Mouse (Mus musculus) midbrain, embryonic 14.5 days (tissue): ENCODE measurements around the gene Nuak1. TPM values are rescaled to one million over a fixed set of nuclear protein-coding genes. Genes with fewer than 3 reads are reported as not detected.
"Not testable (repeated sequence)": the region's sequence is repeated elsewhere in the genome, so short reads cannot be mapped to it uniquely, and the experiment has no call there.

ENCODE experiments used
- ATAC-seq: fragments of 200-750 bp; cut with Nextera tagmentation; 2 replicates; pipeline ENCODE4 v1.8.0; 2017; ENCODE audit warnings: moderate number of reproducible peaks, moderate library complexity; ENCODE audit not compliant: low FRiP score, low TSS enrichment
- DNase-seq: peaks from one replicate; pipeline ENCODE4 v3.0.0-alpha.2; 2015
- H3K27ac ChIP-seq: fragments of 300-500 bp; sonication (generic); replicated peaks from 2 replicates; pipeline ENCODE4 v1.5.1; 2014; ENCODE audit warnings: mild to moderate bottlenecking, low read depth, low read length, moderate library complexity
- H3K27me3 ChIP-seq: fragments of 300-500 bp; sonication (generic); 2 replicates; pipeline ENCODE4 v1.6.1; 2014; ENCODE audit warnings: low read length, control low read depth, mixed read lengths; ENCODE audit not compliant: control insufficient read depth, insufficient read depth
- H3K36me3 ChIP-seq: fragments of 300-500 bp; sonication (generic); 2 replicates; pipeline ENCODE4 v1.6.1; 2014; ENCODE audit warnings: low read length, control low read depth; ENCODE audit not compliant: control insufficient read depth, insufficient read depth
- H3K4me1 ChIP-seq: fragments of 300-500 bp; sonication (generic); 2 replicates; pipeline ENCODE4 v1.6.1; 2014; ENCODE audit warnings: mild to moderate bottlenecking, antibody characterized with exemption, low read length, control low read depth; ENCODE audit not compliant: control insufficient read depth, insufficient read depth
- H3K4me2 ChIP-seq: fragments of 300-500 bp; sonication (generic); 2 replicates; pipeline ENCODE4 v1.6.1; 2014; ENCODE audit warnings: mild to moderate bottlenecking, low read length, moderate library complexity
- H3K4me3 ChIP-seq: fragments of 300-500 bp; sonication (generic); replicated peaks from 2 replicates; pipeline ENCODE4 v1.5.1; 2014; ENCODE audit warnings: low read depth, low read length
- H3K9ac ChIP-seq: fragments of 300-500 bp; sonication (generic); replicated peaks from 2 replicates; pipeline ENCODE4 v1.6.1; 2014; ENCODE audit warnings: mild to moderate bottlenecking, low read length, moderate library complexity
- H3K9me3 ChIP-seq: fragments of 300-500 bp; sonication (generic); 2 replicates; pipeline ENCODE4 v1.6.1; 2016; ENCODE audit warnings: low read length, control low read depth, mixed read lengths; ENCODE audit not compliant: control insufficient read depth
- WGBS: fragments of 180-500 bp; shearing (Covaris S2); extraction: QIAGEN DNeasy Blood & Tissue Kit; methylation state at CpG from one replicate; pipeline ENCODE4 v1.1.7; 2014; 5-methylcytosine and 5-hydroxymethylcytosine counted together
- polyA plus RNA-seq: library from polyadenylated mRNA; unstranded; fragments of >200 nt; fragmentation: Nextera tagmentation; extraction: Ambion mirVana; gene quantifications from 2 replicates; pipeline ENCODE4 v1.2.1, GENCODE M21; 2014

Nuak1 gene
- polyA plus RNA-seq, result 5.4 and 9.2 TPM in 2 replicates

DNA sequence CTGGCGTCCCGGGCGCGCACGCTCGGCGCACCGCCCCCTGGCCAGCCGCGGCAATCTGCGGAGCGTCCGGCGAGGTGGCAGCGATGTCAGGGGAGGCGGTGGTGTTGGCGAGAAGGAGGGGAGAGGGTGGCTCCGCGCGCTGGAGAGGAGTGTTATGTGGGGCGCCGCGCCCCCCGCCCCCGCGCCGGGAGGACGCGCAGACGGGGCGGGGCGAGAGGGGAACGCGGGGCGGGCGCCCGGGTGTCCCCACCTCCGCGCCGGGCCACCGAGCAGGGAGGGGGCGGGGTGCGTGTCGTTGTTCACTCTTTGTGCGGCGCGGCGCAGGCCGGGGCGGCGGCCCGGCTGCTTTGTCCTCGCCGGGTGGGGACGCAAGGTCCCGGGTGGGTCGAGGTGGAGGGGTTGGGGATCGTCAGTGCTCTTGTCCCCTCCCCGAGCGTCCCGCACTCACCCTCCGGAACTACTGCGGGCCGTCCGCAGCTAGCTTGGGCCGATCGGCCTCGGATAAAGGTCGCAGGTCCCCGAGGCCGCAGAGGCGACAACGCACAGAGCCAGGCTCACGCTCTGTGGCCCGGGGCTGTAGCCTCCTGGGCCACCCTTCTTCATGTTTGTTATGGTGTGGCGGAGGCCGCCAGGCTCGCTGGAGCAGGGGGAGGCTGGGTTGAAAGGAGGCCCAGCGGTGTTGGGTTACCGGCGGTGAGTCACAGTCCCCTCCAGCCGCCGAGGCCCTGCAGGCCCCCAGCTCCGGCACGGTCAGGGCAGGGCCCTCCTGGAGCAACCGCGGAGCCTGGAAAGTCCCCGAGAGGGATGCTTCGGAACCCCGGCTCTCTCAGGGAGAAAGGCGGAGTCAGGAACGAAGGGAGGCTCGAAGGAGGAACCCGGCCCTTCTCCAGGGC lies at the start of gene Nuak1:
TSS of gene Nuak1 (minus strand) at position 57 of the 893 bp plus-strand sequence.
- H3K4me1 ChIP-seq, result peaks cover 41% of the 10 kb centered on the region
- no peaks in the 10 kb centered on the region for H3K36me3 ChIP-seq
- no peaks in the 10 kb centered on the region for H3K27me3 ChIP-seq
- peak; percentile 87 for ATAC-seq
- DNase-seq, result peak; percentile 96
- H3K4me2 ChIP-seq, result peak within 1 kb of the TSS; percentile 96
- H3K27ac ChIP-seq, result peak within 1 kb of the TSS; percentile 99
- H3K9me3 ChIP-seq, result no peaks in the 10 kb centered on the region
- peak within 1 kb of the TSS; percentile 82 for H3K4me3 ChIP-seq
- WGBS, result under 1% methylated on average over 77 of the region's 94 CpGs
- H3K9ac ChIP-seq, result peak within 1 kb of the TSS; percentile 100

DNA sequence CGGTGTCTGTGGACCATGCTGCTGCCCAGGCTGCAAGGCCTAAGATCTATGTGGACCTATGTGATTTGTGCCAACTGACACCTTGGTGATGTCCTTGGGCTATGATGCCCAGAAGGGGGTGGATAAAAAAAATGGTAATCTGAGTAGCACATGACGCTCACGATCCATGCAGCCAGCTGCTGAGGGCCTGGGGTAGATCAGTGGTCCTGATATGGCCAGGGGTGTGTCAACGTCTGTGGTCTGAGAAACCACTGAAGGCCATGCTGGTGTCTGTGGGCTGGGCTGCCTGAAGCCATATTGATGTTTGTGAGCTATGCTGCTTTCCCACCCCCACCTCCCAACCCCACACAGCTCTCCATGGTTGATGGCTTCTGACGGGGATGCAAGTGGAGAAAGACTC lies 49.7 kb upstream of the Nuak1 start:
- DNase-seq, result no peak
- Histone ChIP-seq H3K27ac (no peak overlapping the region), H3K27me3 (no peaks in the 10 kb centered on the region), H3K4me2 (no peak overlapping the region), H3K36me3 (no peaks in the 10 kb centered on the region), H3K9me3 (no peaks in the 10 kb centered on the region), H3K9ac (no peak overlapping the region), H3K4me3 (no peak overlapping the region), H3K4me1 (no peaks in the 10 kb centered on the region)
- no peak for ATAC-seq
- WGBS, result 82% methylated on average over 5 of the region's 5 CpGs

DNA sequence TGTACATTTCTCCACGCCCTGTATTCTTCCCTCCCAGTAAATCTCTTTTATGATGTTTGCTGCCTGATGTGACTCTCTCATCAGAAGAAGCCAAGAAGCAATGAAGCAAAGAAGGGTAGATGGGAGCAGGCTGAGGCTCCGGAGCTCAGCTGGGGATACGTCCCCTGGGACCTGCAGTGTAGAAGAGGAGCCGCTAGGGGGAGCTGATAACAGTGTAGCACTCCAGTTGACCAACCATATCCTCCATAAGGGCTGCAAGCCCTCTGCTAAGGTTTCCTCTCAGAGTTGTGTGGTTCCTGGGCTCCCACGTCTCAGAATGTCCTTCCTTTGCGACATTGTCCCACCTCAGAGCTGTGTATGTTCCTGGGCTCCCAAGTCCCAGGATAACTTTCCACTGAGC lies 47.9 kb upstream of the Nuak1 start:
- Histone ChIP-seq H3K9ac (no peak overlapping the region), H3K27ac (no peak overlapping the region), H3K9me3 (no peaks in the 10 kb centered on the region), H3K36me3 (no peaks in the 10 kb centered on the region), H3K27me3 (no peaks in the 10 kb centered on the region), H3K4me3 (no peak overlapping the region), H3K4me2 (no peak overlapping the region), H3K4me1 (no peaks in the 10 kb centered on the region)
- no peak for ATAC-seq
- DNase-seq, result peak; percentile 58
- 42% methylated on average over 6 of the region's 6 CpGs for WGBS

DNA sequence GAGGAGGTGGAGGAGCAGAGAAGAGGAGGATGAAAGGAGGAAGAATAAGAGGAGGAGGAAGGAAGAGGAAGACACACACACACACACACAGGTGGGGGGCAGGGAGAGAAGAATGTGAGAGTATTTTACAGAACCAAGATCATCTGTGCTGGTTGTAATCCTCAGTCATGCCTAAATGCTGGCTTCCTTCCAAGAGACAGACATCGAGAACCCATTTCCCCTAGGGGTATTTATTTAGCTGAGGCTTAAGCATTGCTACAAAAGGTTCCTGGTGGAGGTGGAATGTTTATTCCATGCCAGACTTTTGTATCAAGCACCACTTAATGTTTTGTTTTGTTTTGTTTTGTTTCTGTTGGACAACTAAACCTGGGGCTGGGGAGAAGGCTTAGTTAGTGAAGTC lies 44.3 kb upstream of the Nuak1 start:
- ATAC-seq, result no peak
- WGBS, result 35% methylated on average over 1 of the region's 1 CpGs
- H3K36me3 ChIP-seq, result no peaks in the 10 kb centered on the region
- no peak overlapping the region for H3K4me2 ChIP-seq
- H3K9ac ChIP-seq, result no peak overlapping the region
- no peak overlapping the region for H3K27ac ChIP-seq
- H3K4me1 ChIP-seq, result no peaks in the 10 kb centered on the region
- H3K4me3 ChIP-seq, result no peak overlapping the region
- DNase-seq, result no peak
- H3K9me3 ChIP-seq, result no peaks in the 10 kb centered on the region
- no peaks in the 10 kb centered on the region for H3K27me3 ChIP-seq

DNA sequence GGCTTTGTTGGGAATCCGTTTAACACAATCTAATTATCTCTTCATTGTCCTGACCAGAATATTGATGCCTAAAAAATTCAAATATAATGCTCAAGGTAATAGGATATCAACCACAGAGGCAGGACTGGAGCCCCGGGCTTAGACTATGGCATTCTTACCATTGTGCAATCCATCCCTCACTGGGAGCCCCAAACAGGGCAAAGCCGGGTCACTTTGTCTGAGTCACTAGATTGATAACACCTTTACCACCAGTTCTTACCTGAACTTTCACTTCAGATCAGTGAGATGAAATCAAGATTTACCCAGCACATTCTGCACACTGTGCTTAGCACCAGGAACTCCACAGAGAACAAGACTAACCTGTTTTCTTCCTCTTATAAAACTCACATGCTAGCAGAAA lies 43.2 kb upstream of the Nuak1 start:
- Histone ChIP-seq H3K9me3 (no peaks in the 10 kb centered on the region), H3K4me2 (no peak overlapping the region), H3K4me3 (no peak overlapping the region), H3K4me1 (no peaks in the 10 kb centered on the region), H3K27me3 (no peaks in the 10 kb centered on the region), H3K9ac (no peak overlapping the region), H3K36me3 (no peaks in the 10 kb centered on the region), H3K27ac (no peak overlapping the region)
- ATAC-seq (no peak), DNase-seq (no peak)
- 86% methylated on average over 3 of the region's 3 CpGs for WGBS

DNA sequence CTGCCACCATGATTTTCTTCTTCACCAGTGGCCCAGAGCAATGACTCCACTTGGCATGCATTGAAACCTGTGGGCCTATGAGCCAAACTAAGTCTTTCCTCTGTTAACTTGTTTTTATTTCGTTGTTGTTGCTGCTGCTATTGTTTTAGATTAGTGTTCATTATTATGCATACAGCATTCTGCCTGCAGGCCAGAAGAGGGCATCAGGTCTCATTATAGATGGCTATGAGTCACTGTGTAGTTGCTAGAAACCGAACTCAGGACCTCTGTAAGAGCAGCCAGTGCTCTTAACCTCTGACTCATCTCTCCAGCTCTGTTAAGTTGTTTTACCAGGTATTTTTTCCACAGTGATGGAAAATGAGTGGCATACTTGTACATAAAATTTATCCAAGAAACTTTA lies 42.7 kb upstream of the Nuak1 start:
- 91% methylated on average over 2 of the region's 2 CpGs for whole genome bisulfite sequencing
- Histone ChIP-seq H3K36me3 (no peaks in the 10 kb centered on the region), H3K9ac (no peak overlapping the region)

DNA sequence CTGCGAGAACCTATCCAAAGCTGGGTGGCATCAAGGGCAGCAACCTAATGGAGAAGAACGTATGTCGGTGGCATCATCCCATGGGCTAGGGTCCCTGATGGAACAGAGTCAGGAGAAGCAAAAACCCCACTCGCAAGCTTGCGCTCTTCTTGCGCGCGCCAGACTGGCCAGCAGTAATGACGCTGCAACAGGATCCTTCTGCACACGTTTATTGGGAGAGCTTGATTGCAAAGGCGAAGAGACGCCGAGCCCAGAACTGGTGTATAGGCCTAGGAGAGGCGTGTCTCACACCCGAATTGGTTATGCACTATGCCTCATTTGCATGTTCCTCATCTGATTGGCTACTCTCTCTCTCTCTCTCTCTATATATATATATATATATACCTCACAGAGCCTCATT lies 42.0 kb upstream of the Nuak1 start:
- H3K4me2 ChIP-seq, H3K27me3 ChIP-seq: not testable (repeated sequence)
- WGBS, result 94% methylated on average over 15 of the region's 15 CpGs

More for the DNA sequence above, 42.7 kb upstream of the Nuak1 start:
- no peak overlapping the region for H3K27ac ChIP-seq
- DNase-seq (no peak), ATAC-seq (no peak)
- H3K4me1 ChIP-seq, result no peaks in the 10 kb centered on the region
- no peak overlapping the region for H3K4me3 ChIP-seq
- no peak overlapping the region for H3K4me2 ChIP-seq
- H3K9me3 ChIP-seq, result no peaks in the 10 kb centered on the region
- H3K27me3 ChIP-seq, result no peaks in the 10 kb centered on the region

DNA sequence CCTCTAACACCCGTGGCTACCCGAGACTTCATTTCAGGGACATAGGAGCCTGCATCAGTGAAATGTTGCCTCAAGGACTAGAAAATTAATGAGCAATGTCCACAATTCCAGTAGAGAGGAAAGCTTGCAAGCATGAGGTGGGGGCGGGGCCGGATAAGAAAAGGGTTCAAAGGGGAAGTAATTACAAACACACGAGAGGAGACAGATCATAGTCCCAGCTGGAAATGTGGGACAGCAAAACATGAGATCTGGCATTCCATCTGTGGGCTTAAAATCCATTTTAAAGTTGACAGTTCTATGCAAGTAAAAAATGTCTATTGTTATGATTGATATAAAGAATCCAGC lies 40.9 kb upstream of the Nuak1 start:
- Histone ChIP-seq H3K27me3 (no peaks in the 10 kb centered on the region), H3K4me3 (no peak overlapping the region), H3K4me2 (no peak overlapping the region), H3K36me3 (no peaks in the 10 kb centered on the region), H3K27ac (no peak overlapping the region), H3K9ac (no peak overlapping the region), H3K9me3 (no peaks in the 10 kb centered on the region), H3K4me1 (0 out of 2 replicates have a peak, but pooled peaks cover 3% of the 10 kb centered on the region)
- ATAC-seq (no peak), DNase-seq (no peak)
- WGBS, result 59% methylated on average over 5 of the region's 5 CpGs

More for the DNA sequence above, 42.0 kb upstream of the Nuak1 start:
- not testable (repeated sequence) for H3K9me3 ChIP-seq, H3K27ac ChIP-seq, ATAC-seq, H3K4me3 ChIP-seq, H3K9ac ChIP-seq, H3K4me1 ChIP-seq, H3K36me3 ChIP-seq, DNase-seq
